Comparison of ENCODE assay signal across 10 mouse cellular contexts in genomic region chr19:22596715-22597114, GRCm38 (mm10).
DNase-seq lines count a peak whose midpoint lies in the region; TF ChIP-seq lines count a peak whose summit lies in the region.
"Had no signal": no experiment of that assay in that cellular context is flagged by ENCODE, and none has a peak within 500 bp of the region (broad histone marks: within the 10 kb centered on the region; RNA-seq: fewer than 3 reads in every experiment).

No protein-coding gene starts in this region.

- no peak for TF ChIP-seq CTCF in olfactory bulb, adult 2 months (IDR thresholded peaks at IDR 0.05; ENCODE audit: insufficient read depth, low read depth, low read length)

- peak; percentile 24 for DNase-seq in layer of hippocampus, adult 11-12 months (ENCODE audit: low spot score)
- no peak for DNase-seq in layer of hippocampus, postnatal 25 days (ENCODE audit: extremely low spot score in 1 of 2, low spot score in 1 of 2)
- DNase-seq in cerebellum, adult 9-11 months = peak; percentile 37
- peak; percentile 44 to 48 for DNase-seq in layer of hippocampus, adult 8-10 months (ENCODE audit: low spot score in 2 of 2)
- DNase-seq in adrenal gland, postnatal 14 days = no peak
- no peak for DNase-seq in urinary bladder, postnatal 10 days (ENCODE audit: low spot score)
- DNase-seq in c-Kit-positive CD71-positive TER-119-positive erythroid progenitor cells, embryonic 14.5 days (ENCODE audit: low spot score) = no peak
- DNase-seq: liver, postnatal 0 days; thymus, postnatal 36 days had no signal

- 32% methylated on average over 3 of the region's 3 CpGs for WGBS in olfactory bulb, adult 2 months

- 0 out of 2 replicates have a peak overlapping the region, but pooled peaks have one; percentile 21 for H3K27ac ChIP-seq in olfactory bulb, adult 2 months (ENCODE audit: insufficient read depth, low read depth, low read length)

- H3K4me3 ChIP-seq in olfactory bulb, adult 2 months (ENCODE audit: insufficient read depth, low read depth, low read length) = no peak overlapping the region

- peaks cover 7% of the 10 kb centered on the region for H3K4me1 ChIP-seq in olfactory bulb, adult 2 months (ENCODE audit: control insufficient read depth, insufficient read depth, low read length)

- TF ChIP-seq POLR2A in olfactory bulb, adult 2 months (IDR thresholded peaks at IDR 0.05; ENCODE audit: insufficient read depth, low read depth, low read length) = no peak

Comparison
In these comparisons a context has a peak if more than half of its experiments do, and no peak if none do; other contexts are left out.
1. DNase-seq: peak in layer of hippocampus, adult 11-12 months (single experiment), cerebellum, adult 9-11 months (single experiment) and layer of hippocampus, adult 8-10 months (2 of 2); none in layer of hippocampus, postnatal 25 days (0 of 2), adrenal gland, postnatal 14 days (single experiment), urinary bladder, postnatal 10 days (single experiment) and c-Kit-positive CD71-positive TER-119-positive erythroid progenitor cells, embryonic 14.5 days (single experiment).